13 mouse cellular contexts compared by ENCODE assay signal in genomic region chr11:97024977-97025376, GRCm38 (mm10). TPM values are rescaled to one million over a fixed set of nuclear protein-coding genes. Genes with fewer than 3 reads are reported as not detected.
A peak's percentile ranks its signal among the peaks of the same experiment; 100 is the strongest.
DNase-seq lines count a peak whose midpoint lies in the region; ATAC-seq and TF ChIP-seq lines count a peak whose summit lies in the region.
"Had no signal": no experiment of that assay in that cellular context is flagged by ENCODE, and none has a peak within 500 bp of the region (broad histone marks: within the 10 kb centered on the region; RNA-seq: fewer than 3 reads in every experiment).

No protein-coding gene starts in this region.

- H3K27me3 ChIP-seq in ES-Bruce4 (ENCODE audit: control insufficient read depth, insufficient read depth, low read length, poor library complexity, severe bottlenecking), result no peaks in the 10 kb centered on the region
- H3K27me3 ChIP-seq in limb, embryonic 13.5 days, result peaks cover 53% of the 10 kb centered on the region

- peak overlapping the region; percentile 94 for H3K9ac ChIP-seq in ES-Bruce4 (ENCODE audit: low read depth, poor library complexity, severe bottlenecking)
- H3K9ac ChIP-seq in limb, embryonic 13.5 days, result peak overlapping the region; percentile 74; the same call in 1 of the 2 replicates

- no peak for ATAC-seq in limb, embryonic 13.5 days (ENCODE audit: low FRiP score, low read depth)

- TF ChIP-seq CTCF in ES-Bruce4 (IDR thresholded peaks at IDR 0.05; ENCODE audit: low read depth, low read length), result no peak

- no peaks in the 10 kb centered on the region for H3K9me3 ChIP-seq in ES-Bruce4 (replicated peaks; ENCODE audit: control insufficient read depth, insufficient read depth, low read length, poor library complexity, severe bottlenecking)
- H3K9me3 ChIP-seq in limb, embryonic 13.5 days, result no peaks in the 10 kb centered on the region
- H3K9me3 ChIP-seq: liver, embryonic 12.5 days had no signal

- DNase-seq in cerebellum, adult 11-12 months, result peak; percentile 32
- no peak for DNase-seq in cerebellum, postnatal 10 days
- DNase-seq in lung, adult 18-20 months, result peak; percentile 28 to 36
- DNase-seq in lung, postnatal 10 days, result no peak
- no peak for DNase-seq in layer of hippocampus, adult 18-20 months (ENCODE audit: low spot score in 2 of 2)
- DNase-seq in thymus, postnatal 0 days (ENCODE audit: low spot score), result no peak
- DNase-seq: cerebellum, adult 2 months; midbrain, embryonic 14.5 days had no signal

- 53% methylated on average over 10 of the region's 10 CpGs for WGBS in limb, embryonic 13.5 days

- H3K36me3 ChIP-seq in ES-Bruce4 (ENCODE audit: control insufficient read depth, insufficient read depth, low read length, poor library complexity, severe bottlenecking), result no peaks in the 10 kb centered on the region
- H3K36me3 ChIP-seq in limb, embryonic 13.5 days, result no peaks in the 10 kb centered on the region
- H3K36me3 ChIP-seq: liver, embryonic 12.5 days had no signal

- peaks cover 2% of the 10 kb centered on the region for H3K4me1 ChIP-seq in ES-Bruce4 (ENCODE audit: control insufficient read depth, insufficient read depth, low read length)
- peaks cover 37% of the 10 kb centered on the region for H3K4me1 ChIP-seq in limb, embryonic 13.5 days

- peak overlapping the region; percentile 96 for H3K27ac ChIP-seq in ES-Bruce4 (ENCODE audit: insufficient read depth, low read length)
- H3K27ac ChIP-seq in limb, embryonic 13.5 days, result no peak overlapping the region

- no peak overlapping the region for H3K4me2 ChIP-seq in limb, embryonic 13.5 days (replicated peaks)

- TF ChIP-seq EP300 in ES-Bruce4 (IDR thresholded peaks at IDR 0.05; ENCODE audit: insufficient read depth, low read depth, low read length), result no peak

- H3K4me3 ChIP-seq in ES-Bruce4 (ENCODE audit: low read depth, low read length), result peak overlapping the region; percentile 60
- H3K4me3 ChIP-seq in limb, embryonic 13.5 days, result no peak overlapping the region

- no peak for TF ChIP-seq POLR2A in ES-Bruce4 (IDR thresholded peaks at IDR 0.05; ENCODE audit: insufficient read depth, low read length)

RNA-seq across cellular contexts. Expression of gene Scrn2, which starts 4.8 kb away (rescaled TPM):
- 6.8 and 7.4 TPM in 2 replicates for polyA plus RNA-seq in ES-Bruce4 (2011; ENCODE audit: insufficient read depth, insufficient read length, low read depth, missing spikeins)
- polyA plus RNA-seq in limb, embryonic 13.5 days (2015; fragmentation: Nextera tagmentation; extraction: Ambion mirVana), result 27.2 and 27.7 TPM in 2 replicates
- total RNA-seq in layer of hippocampus, adult 18-20 months (2021), result 1 to 10 TPM; 4.0 to 4.9 TPM
- 23.1 and 25.8 TPM in 2 replicates for polyA plus RNA-seq in thymus, postnatal 0 days (2015; fragmentation: Nextera tagmentation; extraction: Ambion mirVana)

RNA-seq across cellular contexts. Expression of gene Sp6, which starts 11.8 kb away (rescaled TPM):
- polyA plus RNA-seq in ES-Bruce4 (2011; ENCODE audit: insufficient read depth, insufficient read length, low read depth, missing spikeins), result 12.4 and 13.5 TPM in 2 replicates
- 3.6 and 4.3 TPM in 2 replicates for polyA plus RNA-seq in limb, embryonic 13.5 days (2015; fragmentation: Nextera tagmentation; extraction: Ambion mirVana)
- 1 to 10 TPM in 1 of 2 experiments, under 1 TPM in 1; 0.79 to 1.1 TPM for total RNA-seq in layer of hippocampus, adult 18-20 months (2021)
- polyA plus RNA-seq in thymus, postnatal 0 days (2015; fragmentation: Nextera tagmentation; extraction: Ambion mirVana), result 1.7 TPM in 2 replicates
- polyA plus RNA-seq: erythroblast, embryonic 14.5 days; midbrain, embryonic 14.5 days had no signal

RNA-seq across cellular contexts. Expression of gene Lrrc46, which starts 16.2 kb away (rescaled TPM):
- 1.5 and 2.4 TPM in 2 replicates for polyA plus RNA-seq in ES-Bruce4 (2011; ENCODE audit: insufficient read depth, insufficient read length, low read depth, missing spikeins)
- polyA plus RNA-seq in limb, embryonic 13.5 days (2015; fragmentation: Nextera tagmentation; extraction: Ambion mirVana), result 0.92 and 0.98 TPM in 2 replicates
- under 1 TPM; 0.74 to 0.94 TPM for total RNA-seq in layer of hippocampus, adult 18-20 months (2021)
- polyA plus RNA-seq in thymus, postnatal 0 days (2015; fragmentation: Nextera tagmentation; extraction: Ambion mirVana), result 0.83 and 0.86 TPM in 2 replicates
- polyA plus RNA-seq: erythroblast, embryonic 14.5 days; spleen, adult 2 months had no signal

RNA-seq across cellular contexts. Expression of gene Mrpl10, which starts 16.4 kb away (rescaled TPM):
- 62.6 and 67.1 TPM in 2 replicates for polyA plus RNA-seq in ES-Bruce4 (2011; ENCODE audit: insufficient read depth, insufficient read length, low read depth, missing spikeins)
- 81.9 and 83.2 TPM in 2 replicates for polyA plus RNA-seq in limb, embryonic 13.5 days (2015; fragmentation: Nextera tagmentation; extraction: Ambion mirVana)
- total RNA-seq in layer of hippocampus, adult 18-20 months (2021), result 10 to 100 TPM; 76.0 to 80.4 TPM
- 72.4 and 72.8 TPM in 2 replicates for polyA plus RNA-seq in thymus, postnatal 0 days (2015; fragmentation: Nextera tagmentation; extraction: Ambion mirVana)

RNA-seq across cellular contexts. Expression of gene Osbpl7, which starts 25.5 kb away (rescaled TPM):
- 8.3 and 9.1 TPM in 2 replicates for polyA plus RNA-seq in ES-Bruce4 (2011; ENCODE audit: insufficient read depth, insufficient read length, low read depth, missing spikeins)
- polyA plus RNA-seq in limb, embryonic 13.5 days (2015; fragmentation: Nextera tagmentation; extraction: Ambion mirVana), result 8.9 and 10.1 TPM in 2 replicates
- total RNA-seq in layer of hippocampus, adult 18-20 months (2021), result 10 to 100 TPM; 16.3 to 17.7 TPM
- polyA plus RNA-seq in thymus, postnatal 0 days (2015; fragmentation: Nextera tagmentation; extraction: Ambion mirVana), result 9.9 and 11.6 TPM in 2 replicates

Comparison
In these comparisons a context has a peak if more than half of its experiments do, and no peak if none do; other contexts are left out.
1. DNase-seq: peak in cerebellum, adult 11-12 months (single experiment) and lung, adult 18-20 months (2 of 2); none in cerebellum, postnatal 10 days (0 of 2), lung, postnatal 10 days (single experiment), layer of hippocampus, adult 18-20 months (0 of 2) and thymus, postnatal 0 days (single experiment).